Mouse (Mus musculus) thymus, postnatal 4 days (tissue): ENCODE measurements around the gene Cbs.
A peak's percentile ranks its signal among the peaks of the same experiment; 100 is the strongest.

Experiments
- DNase-seq: peaks from one replicate; pipeline ENCODE4 v3.0.0; 2021

Cbs gene

GRCm38 (mm10) chr17:31583781-31584180 is 53.3 kb downstream of the Cbs start:
- DNase-seq, result no peak

- DNase-seq, result no peak
These were observed 53.9 kb downstream of the Cbs start for GRCm38 (mm10) chr17:31583185-31583584.

- no peak for DNase-seq
These were observed 56.7 kb downstream of the Cbs start for GRCm38 (mm10) chr17:31580344-31580743.

GRCm38 (mm10) chr17:31576394-31577175 is 60.5 kb downstream of the Cbs start:
- no peak for DNase-seq

- no peak for DNase-seq
These were observed 62.4 kb downstream of the Cbs start for GRCm38 (mm10) chr17:31574662-31575061.

GRCm38 (mm10) chr17:31571689-31572088 is 65.3 kb downstream of the Cbs start:
- DNase-seq, result no peak

- DNase-seq, result peak; percentile 62
These were observed 66.6 kb downstream of the Cbs start for GRCm38 (mm10) chr17:31570321-31570925.

GRCm38 (mm10) chr17:31569756-31570155 is 67.3 kb downstream of the Cbs start:
- no peak for DNase-seq

GRCm38 (mm10) chr17:31566276-31566675 is 70.8 kb downstream of the Cbs start:
- DNase-seq, result no peak

GRCm38 (mm10) chr17:31565141-31566056 is 71.6 kb downstream of the Cbs start:
- DNase-seq, result peak; percentile 88

GRCm38 (mm10) chr17:31564858-31565140 is 72.2 kb downstream of the Cbs start:
- DNase-seq, result no peak

- peak; percentile 99 for DNase-seq
These were observed 72.8 kb downstream of the Cbs start, which contains the start of gene Pknox1 for GRCm38 (mm10) chr17:31564015-31564857. TSS of gene Pknox1 (plus strand) at chr17:31564734.

GRCm38 (mm10) chr17:31563632-31564014 is 73.4 kb downstream of the Cbs start:
- peak; percentile 64 for DNase-seq

- no peak for DNase-seq
These were observed 77.8 kb downstream of the Cbs start for GRCm38 (mm10) chr17:31559021-31559789.
